Mouse (Mus musculus) bone marrow, adult 2 months (tissue): Measurements from ENCODE around the gene Ankrd9.

Experiments used
- CTCF ChIP-seq: fragments of 200-500 bp; IDR thresholded peaks from 2 replicates; pipeline ENCODE4 v1.5.1; 2011; ENCODE audit warnings: low read length, control low read depth; ENCODE audit not compliant: control insufficient read depth, insufficient read depth
- POLR2A ChIP-seq: fragments of 200-500 bp; IDR thresholded peaks from 2 replicates; pipeline ENCODE4 v1.6.1; 2011; ENCODE audit warnings: low read depth, mild to moderate bottlenecking, control low read depth, low read length, borderline replicate concordance; ENCODE audit not compliant: control insufficient read depth

DNA sequence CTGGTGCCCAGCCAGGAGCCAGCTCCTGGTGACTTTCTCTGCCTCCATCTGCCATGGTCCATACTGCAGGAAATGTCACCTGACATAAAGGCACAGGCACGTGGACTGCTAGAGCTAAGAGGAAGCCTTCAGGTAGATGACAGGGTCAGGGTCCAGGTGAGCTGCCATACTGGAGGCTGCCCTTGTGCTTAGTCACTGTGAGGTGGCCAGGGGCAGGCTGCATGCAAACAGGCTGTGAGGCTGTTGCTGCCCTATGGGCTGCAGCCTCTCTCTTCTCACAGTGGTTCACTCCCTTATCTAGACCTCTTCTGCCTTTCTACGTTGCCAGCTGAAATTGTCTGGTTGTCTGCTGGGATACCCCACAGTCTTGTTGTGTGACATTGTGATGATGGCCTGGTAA is 11.7 kb downstream of the Ankrd9 start:
- no peak for TF ChIP-seq CTCF
- no peak for TF ChIP-seq POLR2A
